Mouse (Mus musculus): ENCODE data around the gene Ccdc124. TPM values are rescaled to one million over a fixed set of nuclear protein-coding genes. Genes with fewer than 3 reads are reported as not detected.
"Not testable (repeated sequence)": the region's sequence is repeated elsewhere in the genome, so short reads cannot be mapped to it uniquely, and the experiment has no call there.

Ccdc124 gene
- polyA plus RNA-seq, 1 experiment from 2014 or later, result 162 TPM

GRCm38 (mm10) chr8:70903112-70903511 is 29.4 kb upstream of the Ccdc124 start:
- H3K9me3 ChIP-seq, result no peaks in the 10 kb centered on the region
- H3K4me1 ChIP-seq (replicated peaks), result peaks cover 28% of the 10 kb centered on the region
- peaks cover 30% of the 10 kb centered on the region for H3K27me3 ChIP-seq
- peak overlapping the region; percentile 35; the same call in 1 of the 2 replicates for H3K9ac ChIP-seq
- no peak for ATAC-seq (ENCODE audit: low FRiP score)
- no peak overlapping the region for H3K27ac ChIP-seq
- H3K36me3 ChIP-seq, result no peaks in the 10 kb centered on the region
- 42% methylated on average over 4 of the region's 4 CpGs for WGBS
- no peak overlapping the region for H3K4me2 ChIP-seq
- no peak overlapping the region for H3K4me3 ChIP-seq

GRCm38 (mm10) chr8:70902211-70902610 is 28.5 kb upstream of the Ccdc124 start:
- Histone ChIP-seq H3K27ac (no peak overlapping the region), H3K9me3 (no peaks in the 10 kb centered on the region), H3K4me1 (replicated peaks) (peaks cover 22% of the 10 kb centered on the region), H3K9ac (0 out of 2 replicates have a peak overlapping the region, but pooled peaks have one; percentile 24), H3K36me3 (no peaks in the 10 kb centered on the region), H3K4me2 (no peak overlapping the region), H3K4me3 (no peak overlapping the region), H3K27me3 (peaks cover 30% of the 10 kb centered on the region)
- no peak for ATAC-seq (ENCODE audit: low FRiP score)
- 38% methylated on average over 5 of the region's 5 CpGs for WGBS

- 71% methylated on average over 2 of the region's 2 CpGs for WGBS
Measured at GRCm38 (mm10) chr8:70900872-70901387, 27.2 kb upstream of the Ccdc124 start.

DNA sequence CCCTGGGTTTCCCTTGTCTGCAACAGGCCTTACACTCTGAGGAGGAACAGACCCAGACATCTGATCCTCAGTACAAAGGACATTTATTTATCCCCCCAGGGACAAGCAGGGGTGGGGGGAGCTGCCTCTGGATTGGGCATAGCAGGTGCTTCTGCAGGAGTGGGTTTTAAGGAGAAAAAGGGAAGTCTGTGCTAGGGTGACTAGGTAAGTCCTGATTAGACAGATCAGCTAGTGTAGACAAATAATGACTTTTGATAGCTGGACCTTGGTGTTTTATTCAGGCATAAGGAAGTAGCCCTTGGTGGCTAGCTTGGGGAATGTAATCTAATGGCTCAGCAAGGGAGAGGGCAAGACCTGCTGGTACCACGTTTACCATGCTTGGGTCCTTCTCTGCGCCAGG is 25.5 kb upstream of the Ccdc124 start:
- Histone ChIP-seq H3K4me3 (no peak overlapping the region), H3K27ac (no peak overlapping the region), H3K4me2 (no peak overlapping the region), H3K9ac (peak overlapping the region; percentile 76; the same call in 1 of the 2 replicates), H3K4me1 (replicated peaks) (peaks cover 19% of the 10 kb centered on the region), H3K27me3 (peaks cover 40% of the 10 kb centered on the region), H3K9me3 (no peaks in the 10 kb centered on the region), H3K36me3 (peaks cover 18% of the 10 kb centered on the region)
- ATAC-seq (ENCODE audit: low FRiP score), result no peak
- WGBS, result 96% methylated on average over 2 of the region's 2 CpGs

More at GRCm38 (mm10) chr8:70900872-70901387, 27.2 kb upstream of the Ccdc124 start:
- Histone ChIP-seq H3K4me1 (replicated peaks) (peaks cover 20% of the 10 kb centered on the region), H3K9ac (no peak overlapping the region), H3K4me3 (no peak overlapping the region), H3K27me3 (peaks cover 30% of the 10 kb centered on the region), H3K36me3 (peaks cover 1% of the 10 kb centered on the region; the same call in 1 of the 2 replicates), H3K9me3 (no peaks in the 10 kb centered on the region), H3K27ac (no peak overlapping the region), H3K4me2 (no peak overlapping the region)
- no peak for ATAC-seq (ENCODE audit: low FRiP score)

DNA sequence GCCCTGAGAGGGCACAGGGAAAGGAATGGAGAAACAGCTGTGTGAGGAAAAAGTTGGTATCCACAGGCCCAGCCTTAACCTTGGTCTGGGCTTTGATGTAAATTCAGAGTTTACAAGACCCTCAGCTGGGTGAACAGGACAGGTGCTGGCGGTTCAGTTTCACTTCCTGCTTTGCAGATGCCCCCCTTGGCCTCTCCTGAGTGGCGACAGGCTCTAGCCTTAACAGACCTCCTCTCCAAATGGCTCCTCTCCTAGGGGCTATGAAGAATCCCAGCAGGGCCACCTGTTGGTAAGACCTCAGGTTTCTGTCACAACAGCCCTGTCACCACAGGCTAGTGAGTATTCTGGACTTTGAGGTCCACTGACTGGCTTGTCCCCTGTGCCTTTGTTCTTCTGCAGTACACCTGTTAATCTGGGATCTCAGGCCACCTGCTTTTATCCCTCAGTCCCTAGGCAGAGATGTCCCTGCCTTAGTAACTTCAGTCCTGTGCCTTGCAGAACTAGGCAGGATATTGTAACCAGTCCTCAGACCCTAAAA is 25.0 kb upstream of the Ccdc124 start:
- H3K4me1 ChIP-seq (replicated peaks), result peaks cover 19% of the 10 kb centered on the region
- H3K4me2 ChIP-seq, result peak overlapping the region; percentile 76
- no peaks in the 10 kb centered on the region for H3K9me3 ChIP-seq
- H3K36me3 ChIP-seq, result peaks cover 23% of the 10 kb centered on the region
- H3K9ac ChIP-seq, result peak overlapping the region; percentile 76
- WGBS, result 60% methylated on average over 2 of the region's 2 CpGs
- peaks cover 40% of the 10 kb centered on the region for H3K27me3 ChIP-seq
- H3K27ac ChIP-seq, result peak overlapping the region; percentile 78
- H3K4me3 ChIP-seq, result peak overlapping the region; percentile 80; the same call in 1 of the 2 replicates
- no peak for ATAC-seq (ENCODE audit: low FRiP score)

DNA sequence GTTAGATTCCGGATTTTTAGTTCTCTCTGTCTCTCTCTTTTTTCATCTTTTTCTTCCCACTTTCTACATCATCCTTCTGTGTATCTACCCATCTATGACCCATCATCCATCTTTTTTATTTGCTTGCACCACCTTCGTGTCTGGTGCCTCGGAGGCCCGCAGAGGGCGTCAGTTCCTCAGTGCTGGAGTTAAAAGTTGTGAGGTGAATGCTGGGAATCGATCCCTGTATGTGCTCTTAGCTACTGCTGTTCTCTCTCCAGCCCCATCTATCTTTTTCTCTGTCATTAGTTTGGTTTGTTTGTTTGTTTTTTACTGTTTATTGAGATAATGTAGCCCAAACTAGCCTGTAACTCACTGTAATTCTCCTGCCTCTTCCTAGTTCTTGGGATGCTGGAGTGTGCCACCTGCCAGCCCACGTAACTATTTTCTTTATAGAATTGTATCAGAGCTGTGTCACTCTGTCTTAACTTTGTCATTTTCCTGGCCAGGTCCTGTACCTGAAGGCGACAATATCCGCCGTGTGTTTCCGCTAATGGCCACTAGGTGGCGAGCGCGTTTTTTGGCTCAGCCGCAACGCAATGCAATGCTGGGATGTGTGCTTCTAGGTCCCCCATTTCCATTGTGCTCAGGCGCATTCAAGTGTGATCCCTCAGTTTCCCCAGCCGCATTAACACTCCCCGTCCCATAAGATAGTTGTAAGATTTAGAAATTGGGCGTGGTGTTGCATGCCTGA is 24.1 kb upstream of the Ccdc124 start:
- no peaks in the 10 kb centered on the region for H3K9me3 ChIP-seq
- peaks cover 21% of the 10 kb centered on the region for H3K4me1 ChIP-seq (replicated peaks)
- WGBS, result under 1% methylated on average over 20 of the region's 20 CpGs
- peak; percentile 54 for ATAC-seq (ENCODE audit: low FRiP score)
- H3K27ac ChIP-seq, result peak overlapping the region; percentile 78
- H3K9ac ChIP-seq, result peak overlapping the region; percentile 76
- H3K4me3 ChIP-seq, result peak overlapping the region; percentile 80
- H3K36me3 ChIP-seq, result peaks cover 32% of the 10 kb centered on the region
- H3K27me3 ChIP-seq, result peaks cover 41% of the 10 kb centered on the region
- H3K4me2 ChIP-seq, result peak overlapping the region; percentile 76

DNA sequence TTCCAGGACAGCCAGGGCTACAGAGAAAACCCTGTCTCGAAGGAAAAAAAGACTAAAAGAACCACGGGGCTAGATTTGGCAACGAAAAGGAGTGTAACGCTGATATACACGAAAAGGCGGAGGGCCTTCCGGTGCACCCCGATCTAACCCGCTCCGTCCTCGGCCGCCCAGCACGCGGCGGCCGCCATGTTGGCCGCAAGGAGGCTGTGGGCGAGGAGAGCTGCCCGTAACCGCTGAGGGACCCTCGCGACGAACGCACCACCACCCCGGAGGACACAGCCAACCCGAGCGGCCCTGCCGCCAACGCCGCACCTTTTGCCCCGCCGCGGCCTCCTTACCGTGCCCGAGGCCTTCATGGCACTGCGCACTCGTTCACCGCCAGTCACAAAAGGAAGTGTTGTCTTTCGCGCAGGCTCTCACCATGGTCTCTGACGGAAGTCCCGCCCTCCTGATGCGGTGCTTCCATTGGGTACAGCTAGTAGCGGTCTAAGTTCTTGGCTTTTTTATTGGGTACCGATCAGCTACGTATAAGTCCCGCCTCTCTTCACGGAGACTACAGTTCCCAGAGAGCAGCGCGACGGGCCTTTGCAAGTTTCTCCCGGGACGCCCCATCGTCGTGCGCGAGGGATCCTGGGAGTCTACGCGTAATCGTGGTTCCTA is 23.4 kb upstream of the Ccdc124 start, which contains the start of gene Rpl18a:
Gene Rpl18a, minus strand, starts transcription at position 392 of the 660 bp plus-strand sequence.
- H3K36me3 ChIP-seq, result peaks cover 33% of the 10 kb centered on the region
- peaks cover 41% of the 10 kb centered on the region for H3K27me3 ChIP-seq
- no peaks in the 10 kb centered on the region for H3K9me3 ChIP-seq
- H3K4me2 ChIP-seq, result peak within 1 kb of the TSS; percentile 98
- peak within 1 kb of the TSS; percentile 92 for H3K9ac ChIP-seq
- peaks cover 28% of the 10 kb centered on the region for H3K4me1 ChIP-seq (replicated peaks)
- peak within 1 kb of the TSS; percentile 80 for H3K4me3 ChIP-seq
- WGBS, result under 1% methylated on average over 60 of the region's 60 CpGs
- ATAC-seq (ENCODE audit: low FRiP score), result peak; percentile 97
- H3K27ac ChIP-seq, result peak within 1 kb of the TSS; percentile 81

DNA sequence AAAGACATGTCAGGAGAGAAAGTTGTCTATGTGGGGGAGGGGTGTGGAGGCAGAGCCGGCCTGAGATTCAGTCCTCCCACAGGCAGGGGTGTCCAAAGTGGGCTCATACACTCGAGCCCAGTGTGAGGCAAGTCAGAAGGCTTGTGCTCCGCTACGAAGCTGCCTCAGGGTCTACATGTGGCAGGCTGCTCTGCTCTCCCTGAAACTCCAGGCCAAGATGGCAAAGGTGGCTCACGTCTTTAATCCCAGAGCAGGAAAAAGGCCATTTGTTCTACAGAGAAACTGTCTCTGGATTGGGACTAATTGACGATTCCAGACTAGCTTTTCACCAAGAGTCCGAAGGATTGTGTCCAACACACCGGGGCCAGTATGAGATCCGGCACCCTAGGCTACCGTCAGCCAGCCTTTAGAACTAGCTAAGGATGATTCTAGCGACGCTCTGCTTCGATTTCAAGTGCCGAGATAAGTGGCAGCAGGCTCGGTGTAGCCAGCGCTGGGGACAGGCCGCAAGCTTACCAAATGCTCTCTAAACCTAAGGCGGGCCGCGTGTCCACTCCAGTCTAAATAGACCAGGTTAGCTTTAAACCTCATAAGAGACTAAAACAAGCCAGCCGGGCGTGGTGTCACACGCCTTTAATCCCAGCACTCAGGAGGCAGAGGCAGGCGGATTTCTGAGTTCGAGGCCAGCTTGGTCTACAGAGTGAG is 22.7 kb upstream of the Ccdc124 start:
- Histone ChIP-seq H3K4me3 (peak overlapping the region; percentile 80), H3K36me3 (peaks cover 33% of the 10 kb centered on the region), H3K4me1 (replicated peaks) (peaks cover 31% of the 10 kb centered on the region), H3K9ac (peak overlapping the region; percentile 92), H3K27me3 (peaks cover 43% of the 10 kb centered on the region), H3K27ac (peak overlapping the region; percentile 81), H3K4me2 (peak overlapping the region; percentile 98), H3K9me3 (no peaks in the 10 kb centered on the region)
- 3% methylated on average over 25 of the region's 25 CpGs for WGBS
- no peak; the same call in 1 of the 2 replicates for ATAC-seq (ENCODE audit: low FRiP score)

GRCm38 (mm10) chr8:70895571-70896259 is 22.0 kb upstream of the Ccdc124 start:
- not testable (repeated sequence) for ATAC-seq (ENCODE audit: low FRiP score); H3K9me3 ChIP-seq; H3K27ac ChIP-seq
- H3K4me3 ChIP-seq, result peak overlapping the region; percentile 80
- peak overlapping the region; percentile 92 for H3K9ac ChIP-seq
- 80% methylated on average over 24 of the region's 24 CpGs for WGBS
- peak overlapping the region; percentile 98 for H3K4me2 ChIP-seq
- H3K36me3 ChIP-seq, result peaks cover 36% of the 10 kb centered on the region
- H3K4me1 ChIP-seq (replicated peaks), result peaks cover 31% of the 10 kb centered on the region
- peaks cover 50% of the 10 kb centered on the region for H3K27me3 ChIP-seq

DNA sequence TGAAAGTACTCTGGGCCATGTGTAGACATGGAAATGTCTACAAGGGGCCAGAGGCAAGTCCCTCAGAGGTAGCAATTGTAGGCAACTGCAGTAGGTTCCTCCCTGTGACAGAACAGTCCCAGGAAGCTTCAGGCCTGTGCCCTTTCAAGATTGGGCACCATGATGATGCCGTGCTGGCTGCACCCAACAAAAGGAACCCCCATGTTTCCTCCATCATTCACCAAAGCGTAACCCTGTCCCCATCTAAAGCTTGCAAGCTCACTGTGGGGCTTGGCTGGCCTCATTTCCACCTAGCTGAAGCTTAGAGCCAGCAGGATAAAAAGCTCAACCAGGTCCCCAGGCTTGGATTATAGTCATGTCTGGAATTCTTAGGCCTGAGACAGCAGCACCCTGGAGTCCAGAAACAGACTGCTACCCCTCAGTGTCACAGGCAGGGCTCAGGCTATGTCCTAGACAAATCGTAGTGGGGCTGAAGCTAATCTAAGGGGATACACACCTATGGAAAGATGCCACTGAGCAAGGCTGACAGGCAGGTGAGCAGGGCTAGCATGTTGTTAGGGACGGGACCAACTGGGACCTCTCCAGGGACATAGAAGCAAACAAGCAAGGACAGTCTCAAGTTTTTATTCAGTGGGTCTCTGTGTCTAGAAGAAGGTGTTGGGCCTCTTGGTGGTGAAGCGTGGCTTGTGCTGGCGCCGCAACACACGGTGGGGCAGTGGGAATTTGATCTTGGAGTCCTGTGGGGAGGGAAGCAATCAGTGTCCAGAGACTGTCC is 21.2 kb upstream of the Ccdc124 start:
- H3K9me3 ChIP-seq, result no peaks in the 10 kb centered on the region
- H3K4me1 ChIP-seq (replicated peaks), result peaks cover 31% of the 10 kb centered on the region
- no peak overlapping the region for H3K27ac ChIP-seq
- whole genome bisulfite sequencing, result 90% methylated on average over 8 of the region's 8 CpGs
- H3K4me3 ChIP-seq, result no peak overlapping the region
- H3K9ac ChIP-seq, result no peak overlapping the region
- peaks cover 57% of the 10 kb centered on the region for H3K27me3 ChIP-seq
- ATAC-seq (ENCODE audit: low FRiP score), result no peak
- H3K36me3 ChIP-seq, result peaks cover 37% of the 10 kb centered on the region
- no peak overlapping the region for H3K4me2 ChIP-seq

GRCm38 (mm10) chr8:70894385-70894720 is 20.6 kb upstream of the Ccdc124 start:
- H3K36me3 ChIP-seq, result peaks cover 37% of the 10 kb centered on the region
- WGBS, result 73% methylated on average over 2 of the region's 2 CpGs
- peaks cover 63% of the 10 kb centered on the region for H3K27me3 ChIP-seq
- no peak overlapping the region for H3K4me3 ChIP-seq
- peaks cover 31% of the 10 kb centered on the region for H3K4me1 ChIP-seq (replicated peaks)
- H3K9me3 ChIP-seq, result no peaks in the 10 kb centered on the region
- no peak overlapping the region for H3K27ac ChIP-seq
- H3K4me2 ChIP-seq, result no peak overlapping the region
- no peak overlapping the region for H3K9ac ChIP-seq
- no peak for ATAC-seq (ENCODE audit: low FRiP score)

All from hindbrain, embryonic 13.5 days (tissue).